Mouse (Mus musculus): ENCODE results near the gene Rarg.

DNA sequence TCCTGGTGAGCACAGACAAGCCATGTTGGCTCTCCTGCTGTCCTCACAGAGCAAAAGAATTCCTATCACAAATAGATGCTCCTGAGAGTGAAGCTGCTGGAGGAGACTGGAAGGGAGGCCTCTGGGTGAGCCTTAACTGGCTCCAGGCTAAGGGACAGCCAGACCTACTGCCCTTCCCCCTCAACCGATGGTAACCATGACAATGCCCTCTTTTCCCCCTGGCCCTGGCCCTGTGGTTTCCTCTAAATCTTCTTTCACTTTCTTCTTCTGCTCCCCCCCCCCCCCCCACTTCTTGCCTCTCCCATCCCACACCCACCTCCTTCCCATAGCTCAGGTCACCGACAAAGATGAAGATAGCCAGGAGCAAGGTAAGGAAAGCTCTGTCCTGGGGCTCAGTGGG, 23.4 kb downstream of the Rarg start:
- TF ChIP-seq NANOG (IDR thresholded peaks at IDR 0.05; ENCODE audit: borderline replicate concordance, low read length) (no peak), CTCF (conservative IDR thresholded peaks at IDR 0.05; ENCODE audit: low read length) (no peak), POU5F1 (IDR thresholded peaks at IDR 0.05; ENCODE audit: borderline replicate concordance, low read length) (no peak)

Measured in E14TG2a.4 (cell line).